Mouse (Mus musculus): ENCODE data around the gene Cilp2.

Gene Cilp2

DNA sequence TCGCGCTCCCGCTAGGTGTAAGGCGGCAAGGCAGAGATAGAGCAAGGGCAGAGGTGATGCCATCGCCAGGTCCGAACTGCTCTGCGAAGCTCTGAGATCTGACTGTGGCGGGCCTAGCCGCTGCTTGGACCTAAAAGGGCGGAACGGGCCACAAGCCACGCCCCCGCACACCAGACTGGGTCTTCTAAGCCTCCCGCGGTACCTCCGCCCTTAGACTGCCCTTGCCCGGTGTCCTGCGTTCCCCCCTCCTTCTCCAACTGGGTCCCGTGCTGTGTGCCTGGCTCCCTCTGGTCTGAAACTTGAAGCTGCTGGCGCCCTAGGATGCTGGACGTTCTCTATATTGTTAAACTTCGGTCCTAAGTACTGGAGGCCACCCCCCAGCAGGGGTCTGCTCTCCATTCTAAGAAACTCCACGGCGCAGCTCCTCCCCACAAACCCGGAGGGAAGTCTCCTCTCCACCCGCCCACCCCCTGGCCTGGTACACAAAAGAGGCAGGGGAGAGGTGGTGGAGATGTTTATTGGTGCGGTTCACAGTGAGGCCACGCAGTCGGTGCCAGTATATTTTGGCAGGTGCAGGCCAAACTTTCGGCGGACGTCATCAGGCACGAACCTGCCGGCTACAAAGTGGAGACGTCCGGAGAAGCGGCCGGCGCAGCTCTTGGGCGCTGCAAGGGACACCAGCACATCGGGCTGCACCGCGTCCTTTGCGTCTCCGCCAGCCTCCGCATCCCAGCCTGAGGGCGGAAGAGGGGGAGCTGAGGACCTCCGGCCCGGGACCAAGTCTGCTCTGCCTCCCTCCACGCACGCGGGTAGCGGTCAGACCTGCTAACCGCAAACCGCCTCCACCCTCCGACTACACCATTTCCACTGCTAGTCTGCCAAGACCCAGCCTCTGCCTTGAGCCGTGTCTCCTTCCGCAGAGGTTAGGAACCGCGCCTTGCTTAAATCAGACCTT is at the start of gene Cilp2:
Gene Cilp2 (minus strand): TSS at position 399 of the 955 bp plus-strand sequence.
- DNase-seq (ENCODE audit: low read depth), result peak; percentile 58

DNA sequence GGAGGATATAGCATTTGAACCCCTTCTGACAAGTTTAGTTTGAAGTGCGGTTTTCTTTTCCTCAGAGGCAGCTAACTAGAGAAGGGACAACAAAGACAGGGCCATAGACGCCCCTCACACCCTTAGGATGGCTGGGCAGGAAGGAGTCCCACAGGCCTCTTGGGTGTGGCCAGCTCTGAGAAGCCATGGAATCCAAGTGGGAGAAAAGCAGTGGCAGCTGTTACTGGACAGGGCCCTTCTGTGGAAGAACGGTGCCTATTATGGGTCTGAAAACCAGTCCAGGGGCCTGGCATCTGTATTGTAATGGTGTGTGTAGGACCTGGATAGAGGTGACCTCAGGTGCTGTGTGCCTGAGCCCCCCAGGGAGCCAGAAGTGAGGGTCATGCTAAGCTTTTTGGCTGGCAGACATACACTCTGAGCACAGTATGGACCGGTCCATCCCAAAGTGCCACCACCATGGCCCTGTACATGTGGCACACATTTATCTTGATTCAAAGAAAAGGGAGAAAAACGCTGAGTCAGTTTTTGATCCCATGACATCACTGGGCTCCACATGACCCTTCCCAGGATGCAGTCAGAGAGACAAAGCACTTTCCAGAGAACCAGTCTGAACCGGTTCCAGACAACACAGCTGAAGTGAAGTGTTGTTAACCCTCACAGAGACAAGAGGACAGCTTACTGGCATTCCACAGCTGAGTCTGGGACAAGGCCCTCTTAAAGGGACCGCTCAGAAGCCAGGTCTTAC is 48.7 kb upstream of the Cilp2 start:
- DNase-seq (ENCODE audit: low read depth), result no peak

DNA sequence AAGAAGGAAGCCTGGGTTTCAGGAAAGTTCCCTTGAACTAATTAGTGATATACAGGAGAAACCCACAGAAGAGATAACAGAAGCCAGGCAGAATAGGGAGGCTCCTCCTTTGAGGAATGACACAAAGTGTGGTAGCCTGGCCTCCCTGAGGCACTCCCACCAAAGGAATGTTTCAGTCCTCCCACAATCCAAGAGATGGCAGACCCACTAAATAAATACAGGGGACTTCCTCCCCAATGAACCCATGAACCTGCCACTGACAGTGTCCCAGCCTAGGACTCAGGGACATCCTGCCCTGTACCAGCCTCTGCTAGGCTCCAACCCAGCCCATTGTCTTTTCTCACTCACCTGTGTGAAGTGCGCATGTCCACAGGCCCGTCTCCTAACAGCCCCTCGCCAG is 47.9 kb upstream of the Cilp2 start:
- DNase-seq (ENCODE audit: low read depth), result no peak

DNA sequence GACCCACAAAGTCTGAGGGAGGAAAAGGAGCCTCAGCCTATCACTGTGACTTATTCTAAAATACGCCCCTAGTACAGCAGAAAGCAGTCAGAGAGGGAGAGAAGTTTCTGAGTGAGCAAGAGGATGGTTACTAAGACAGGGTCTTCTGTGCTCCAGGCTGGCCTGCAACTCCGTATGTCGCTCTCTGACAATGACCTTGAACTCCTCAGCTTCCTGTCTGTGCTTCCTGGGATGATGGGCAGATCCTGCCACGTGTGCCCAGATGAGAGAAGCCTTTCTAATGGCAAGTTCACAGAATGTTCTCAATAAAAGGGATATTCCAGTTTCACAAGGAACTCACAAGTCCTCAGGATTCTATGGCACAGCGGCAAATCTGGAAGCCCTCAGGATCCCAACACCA is 47.1 kb upstream of the Cilp2 start:
- DNase-seq (ENCODE audit: low read depth), result no peak

DNA sequence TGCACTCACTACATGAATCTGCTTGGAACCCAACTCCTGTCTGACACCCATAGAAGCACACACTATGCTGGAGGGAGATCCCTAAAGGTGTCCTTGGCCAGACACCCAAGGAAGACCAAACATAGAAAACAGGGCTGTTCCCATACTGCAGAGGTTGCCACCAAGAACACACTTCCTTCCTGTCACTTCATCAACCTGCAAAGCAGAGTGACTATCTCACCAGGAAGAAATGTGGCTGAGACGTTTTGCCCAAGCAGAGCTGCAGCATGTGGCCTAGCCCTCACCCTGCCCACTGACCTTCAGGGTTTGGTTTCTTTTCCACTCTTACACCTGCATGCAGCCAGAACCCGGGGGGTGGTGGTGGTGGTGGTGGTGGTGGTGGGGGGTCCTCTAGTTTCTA is 46.3 kb upstream of the Cilp2 start:
- peak; percentile 39 for DNase-seq (ENCODE audit: low read depth)

DNA sequence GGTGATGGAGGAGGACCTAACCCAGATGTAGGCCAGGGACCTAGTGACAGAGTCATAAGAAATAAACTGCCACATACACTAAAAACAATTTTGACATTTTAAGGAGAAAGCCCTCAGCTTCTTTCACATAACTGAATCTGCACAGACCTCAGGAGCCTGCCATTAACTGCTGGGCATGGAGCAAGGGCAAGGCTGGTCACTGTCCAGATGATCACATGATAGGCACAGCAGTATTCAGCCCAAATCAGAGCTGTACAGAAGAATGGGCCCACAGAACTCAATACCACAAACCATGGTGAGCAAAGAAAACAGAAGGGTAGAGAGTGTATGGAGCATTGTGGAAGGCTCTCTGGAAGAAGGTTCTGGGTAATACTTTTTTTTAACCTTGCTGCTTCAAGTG is 39.4 kb upstream of the Cilp2 start:
- no peak for DNase-seq (ENCODE audit: low read depth)

DNA sequence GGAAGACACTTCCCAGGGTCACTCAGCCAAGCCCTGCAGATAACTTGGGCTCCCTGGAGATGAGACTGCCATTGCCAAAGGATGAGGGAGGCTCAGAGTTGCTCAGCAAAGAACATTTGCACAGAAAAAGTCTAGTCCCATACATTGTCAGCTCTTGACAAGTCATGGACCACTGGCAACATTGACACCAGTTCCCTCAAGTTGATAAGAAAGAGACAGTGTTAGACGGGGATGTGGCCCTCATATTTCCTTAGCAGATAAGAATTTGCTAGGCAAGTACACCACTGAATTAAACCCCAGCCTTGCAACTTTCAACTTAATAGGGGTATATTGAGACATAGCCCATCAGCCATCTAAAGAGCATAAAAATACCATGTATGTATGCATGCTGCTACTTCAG is 36.5 kb upstream of the Cilp2 start:
- no peak for DNase-seq (ENCODE audit: low read depth)

DNA sequence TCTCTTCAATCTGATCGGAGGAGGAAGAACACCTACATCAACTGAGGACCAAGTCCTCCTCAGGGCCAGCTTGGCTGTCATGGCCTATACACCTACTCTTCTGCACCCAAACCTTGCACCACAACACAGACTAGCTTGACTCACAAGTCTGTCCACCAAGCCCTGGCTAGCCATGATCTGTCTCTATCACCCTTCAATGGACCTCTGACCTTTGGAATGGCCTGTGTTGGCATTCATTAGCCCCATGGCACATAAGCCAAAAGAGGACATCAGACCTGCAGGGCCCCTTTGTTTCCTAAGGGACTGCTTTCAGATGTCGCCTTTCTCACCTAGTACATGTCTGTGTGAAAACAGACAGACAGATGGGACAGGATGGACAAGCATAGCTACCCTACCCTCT is 33.7 kb upstream of the Cilp2 start:
- no peak for DNase-seq (ENCODE audit: low read depth)

DNA sequence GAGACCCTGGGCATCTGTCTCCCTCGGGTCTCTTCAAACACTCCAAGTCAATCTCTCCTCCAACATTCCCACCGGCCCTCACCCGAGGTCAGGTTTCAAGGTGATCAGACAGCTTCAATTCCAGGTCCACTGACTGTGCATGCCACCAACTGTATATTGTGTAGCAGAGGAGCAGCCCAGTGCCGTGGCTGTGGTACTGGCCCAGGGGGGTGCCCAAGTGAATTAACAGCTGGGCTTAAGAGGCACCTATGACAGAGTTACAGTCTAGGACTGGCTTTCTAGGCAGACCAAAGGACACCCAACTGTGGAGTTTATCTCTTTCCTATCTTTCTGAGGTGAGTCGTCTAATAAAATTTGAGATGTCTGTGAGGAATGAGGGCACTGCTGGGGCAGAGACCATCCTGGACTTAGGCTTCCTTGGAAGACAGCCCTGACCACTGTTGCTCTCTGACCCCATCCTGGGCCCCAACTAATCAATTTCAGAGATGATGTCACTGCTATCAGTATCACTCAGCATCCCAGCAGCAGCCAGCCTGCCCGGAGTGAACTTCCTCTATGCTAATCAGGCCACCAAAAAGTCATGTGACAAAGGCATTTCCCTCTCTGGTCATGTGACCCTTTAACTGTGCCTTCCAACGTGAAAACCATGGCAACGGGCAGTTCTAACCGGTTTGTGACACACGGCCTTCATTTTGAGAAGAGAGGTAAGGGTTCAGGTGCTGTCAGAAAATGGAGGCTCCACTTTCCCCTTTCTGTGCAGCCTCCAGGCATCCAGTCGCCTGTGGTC is 32.6 kb upstream of the Cilp2 start:
- peak; percentile 91 for DNase-seq (ENCODE audit: low read depth)

DNA sequence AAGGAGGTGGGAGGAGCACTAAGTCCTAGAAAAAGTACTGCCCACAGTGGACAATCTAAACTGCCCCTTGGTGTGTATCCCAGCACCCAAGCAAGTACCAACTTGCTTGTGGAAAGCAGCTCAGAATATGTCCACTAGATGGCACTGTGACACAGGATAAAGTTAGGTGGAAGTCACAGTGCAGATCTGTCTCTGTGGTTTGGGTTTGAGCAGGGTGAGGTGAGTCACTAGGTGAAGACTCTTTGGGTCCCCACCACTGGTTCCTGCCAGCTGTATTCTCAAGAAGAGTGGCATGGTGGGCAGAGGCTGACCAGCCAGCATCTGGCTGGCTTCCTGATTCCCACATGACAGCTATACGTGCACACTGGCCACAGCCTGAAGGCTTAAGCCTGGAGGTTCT is 31.5 kb upstream of the Cilp2 start:
- DNase-seq (ENCODE audit: low read depth), result peak; percentile 96

DNA sequence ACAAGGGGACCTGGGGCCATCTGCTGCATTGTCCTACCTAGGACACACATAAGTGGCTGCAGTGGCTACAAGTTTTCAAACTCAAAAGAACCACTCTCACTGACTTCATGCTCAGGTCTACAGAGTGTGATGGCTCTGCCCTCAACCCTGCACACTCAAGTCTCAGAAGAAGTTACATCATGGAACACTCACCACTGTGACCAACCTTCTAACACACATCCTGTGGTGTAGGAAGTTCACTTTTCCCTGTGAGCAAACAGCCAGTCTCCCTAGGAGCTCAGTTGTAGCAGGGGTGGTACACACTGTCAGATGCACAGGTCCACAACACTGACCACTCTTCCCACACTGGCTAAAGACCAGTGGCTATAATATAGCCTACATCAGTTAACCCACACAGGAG is 31.0 kb upstream of the Cilp2 start:
- no peak for DNase-seq (ENCODE audit: low read depth)

DNA sequence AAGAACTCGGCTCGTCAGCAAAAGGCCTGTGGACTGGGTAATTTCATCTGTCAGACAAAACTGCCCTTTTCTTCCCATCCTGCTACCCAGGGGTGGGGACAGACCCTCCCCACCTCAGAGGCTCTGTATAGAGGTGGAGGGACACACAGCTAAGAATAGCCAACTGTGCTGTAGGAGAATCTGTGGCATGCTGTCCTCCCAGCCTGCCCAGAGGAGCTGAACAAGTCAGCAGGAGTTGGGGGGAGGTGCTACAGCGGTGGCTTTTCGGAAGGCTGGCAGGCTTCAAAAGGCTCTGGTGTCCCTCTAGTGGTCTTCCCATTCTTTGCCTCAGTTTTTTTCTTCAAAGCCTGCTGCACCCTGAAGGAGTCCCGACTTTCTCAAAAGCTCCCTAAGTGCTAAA is 28.3 kb upstream of the Cilp2 start:
- no peak for DNase-seq (ENCODE audit: low read depth)

DNA sequence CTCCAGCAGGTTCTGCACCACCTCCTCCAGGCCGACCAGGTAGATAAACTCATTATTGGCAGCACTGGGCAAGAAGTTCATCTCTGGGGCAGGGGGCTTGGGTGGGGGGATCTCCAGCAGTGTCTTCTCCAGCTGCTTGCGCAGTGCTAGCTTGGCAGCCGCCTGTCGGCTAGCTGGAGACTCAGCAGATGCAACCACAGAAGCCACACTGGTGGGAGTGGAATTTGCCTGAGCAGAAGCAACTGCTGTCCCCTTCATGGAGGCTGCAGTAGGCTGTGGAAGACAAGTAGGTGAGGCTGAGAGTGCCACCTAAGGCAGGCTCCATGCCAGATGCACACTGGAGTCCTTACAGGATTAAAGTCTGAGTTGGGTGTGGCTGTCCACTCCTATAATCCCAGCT is 27.0 kb upstream of the Cilp2 start:
- no peak for DNase-seq (ENCODE audit: low read depth)

DNA sequence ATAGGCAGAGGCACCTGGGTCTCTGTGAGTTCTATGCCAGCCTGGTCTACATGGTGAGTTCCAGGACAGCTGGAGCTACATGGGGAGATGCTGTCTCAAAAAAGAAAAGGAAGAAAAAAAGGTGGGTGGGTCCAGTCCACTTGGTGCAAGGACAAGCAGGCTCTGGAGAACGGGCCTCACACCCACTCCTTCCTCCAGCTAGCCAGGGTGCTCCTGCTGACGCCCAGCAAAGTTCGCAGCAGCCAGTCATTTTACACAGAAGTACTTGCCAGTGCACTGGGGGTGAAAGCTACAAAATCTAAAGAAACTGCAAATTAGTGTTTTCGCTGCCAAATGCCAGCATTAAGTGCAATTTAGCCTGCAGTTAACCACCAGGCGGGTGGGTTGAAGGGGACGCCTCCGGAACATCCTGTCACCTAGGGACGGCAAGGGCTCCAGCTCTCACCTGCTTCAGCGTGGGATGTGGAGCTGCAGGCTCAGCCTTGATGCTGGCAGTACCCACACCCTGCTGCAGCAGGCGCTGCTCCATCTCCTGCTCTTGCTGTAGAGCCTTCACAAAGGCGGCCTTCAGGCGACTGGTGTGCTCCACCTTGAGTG is 25.1 kb upstream of the Cilp2 start:
- DNase-seq (ENCODE audit: low read depth), result no peak

DNA sequence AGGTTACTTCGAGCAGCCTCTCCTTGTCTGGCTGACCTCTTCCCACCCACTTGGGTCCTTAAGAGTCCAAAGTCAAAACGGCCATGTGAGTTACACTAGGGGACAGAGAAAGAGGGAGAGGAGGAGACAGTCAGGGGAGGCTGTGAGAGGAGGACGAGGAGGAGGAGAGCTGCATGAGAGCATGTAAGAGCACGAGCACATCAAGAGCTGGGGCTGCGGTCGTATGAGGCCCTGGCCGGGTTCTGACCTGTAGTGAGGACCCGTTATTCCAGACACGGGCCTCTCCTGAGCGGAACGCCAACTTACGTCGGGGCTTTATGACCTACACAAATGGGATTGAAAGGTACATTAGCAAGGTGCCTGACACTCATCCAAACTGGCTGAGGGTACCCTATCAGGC is 24.4 kb upstream of the Cilp2 start:
- no peak for DNase-seq (ENCODE audit: low read depth)

DNA sequence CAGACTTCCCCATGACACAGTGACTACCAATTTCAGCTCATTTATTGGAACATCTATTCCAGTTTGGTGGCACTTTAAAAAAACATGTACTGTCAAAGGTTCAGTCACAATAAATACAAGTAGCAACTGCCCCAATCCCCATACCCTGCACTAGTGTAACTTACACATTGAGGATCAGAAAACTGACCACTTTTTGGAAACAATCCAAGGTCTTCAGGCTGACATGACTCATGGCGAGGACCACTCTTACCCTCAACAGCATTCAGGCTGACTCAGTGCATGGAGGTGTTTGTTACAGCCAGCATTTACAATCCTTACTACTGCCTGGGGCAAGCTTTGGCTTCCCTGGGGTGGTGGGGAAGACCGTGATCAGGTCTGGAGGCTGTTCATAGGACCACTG is 19.6 kb upstream of the Cilp2 start:
- no peak for DNase-seq (ENCODE audit: low read depth)

DNA sequence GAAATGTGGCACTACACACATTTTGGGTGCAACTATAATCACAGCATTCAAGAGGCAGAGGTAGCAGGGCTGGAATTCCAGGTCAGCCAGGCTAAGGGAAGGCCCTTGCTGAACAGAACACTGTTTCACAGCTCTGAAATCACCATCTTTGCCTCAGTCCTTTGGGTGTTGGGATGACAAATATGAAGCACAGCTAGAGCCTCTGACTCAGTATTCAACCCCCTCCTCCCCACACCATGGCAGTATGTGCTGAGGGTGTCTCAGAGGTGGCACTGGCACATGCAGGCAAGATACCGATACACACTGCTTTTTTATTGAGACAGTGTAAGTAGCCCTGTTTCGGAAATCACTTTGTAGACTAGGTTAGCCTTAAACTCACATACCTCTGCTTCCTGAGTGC is 18.8 kb upstream of the Cilp2 start:
- DNase-seq (ENCODE audit: low read depth), result no peak

DNA sequence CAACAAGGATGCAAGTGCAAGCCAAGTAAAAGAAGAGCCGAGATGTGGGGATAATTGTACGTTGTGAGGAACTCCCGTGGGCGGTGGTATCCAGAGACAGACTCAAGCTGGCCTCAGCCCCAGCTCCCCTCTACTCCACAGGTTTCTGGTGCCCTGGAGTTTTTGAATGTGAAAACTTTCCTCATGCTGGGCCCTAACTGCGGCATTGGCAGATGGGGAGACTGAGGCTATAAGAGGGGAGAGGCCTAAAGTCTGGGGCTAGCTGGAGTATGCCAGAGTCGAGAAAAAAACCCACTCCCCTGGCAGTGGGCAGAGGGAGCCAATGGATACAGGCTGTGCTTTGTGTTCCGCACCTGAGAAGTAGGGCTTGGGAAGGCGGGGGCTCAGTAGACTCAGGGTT is 16.6 kb upstream of the Cilp2 start:
- no peak for DNase-seq (ENCODE audit: low read depth)

DNA sequence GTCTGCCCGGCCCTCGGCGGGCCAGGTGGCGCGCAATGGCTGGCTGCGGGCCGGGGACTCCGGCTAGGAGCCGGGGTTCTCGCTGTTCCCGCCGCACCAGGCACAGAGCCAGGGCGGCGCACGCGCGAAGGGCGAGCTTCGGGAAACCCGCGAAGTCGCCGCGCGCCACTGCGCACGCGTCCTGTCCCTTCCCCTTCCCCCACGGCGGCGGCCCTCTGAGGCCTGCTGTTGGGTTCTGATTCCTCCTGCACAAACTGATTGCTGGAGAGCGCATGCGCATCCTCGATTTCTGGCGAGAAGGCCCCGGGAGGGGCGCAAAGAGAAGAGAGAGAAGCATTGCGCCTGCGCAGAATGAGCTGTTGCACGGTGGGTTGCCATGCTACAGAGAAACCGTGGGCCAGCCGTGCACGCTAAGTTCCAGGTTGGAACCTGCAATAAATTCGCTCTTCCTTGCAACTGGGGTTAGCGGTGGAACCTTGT is 15.6 kb upstream of the Cilp2 start:
- DNase-seq (ENCODE audit: low read depth), result peak; percentile 99

DNA sequence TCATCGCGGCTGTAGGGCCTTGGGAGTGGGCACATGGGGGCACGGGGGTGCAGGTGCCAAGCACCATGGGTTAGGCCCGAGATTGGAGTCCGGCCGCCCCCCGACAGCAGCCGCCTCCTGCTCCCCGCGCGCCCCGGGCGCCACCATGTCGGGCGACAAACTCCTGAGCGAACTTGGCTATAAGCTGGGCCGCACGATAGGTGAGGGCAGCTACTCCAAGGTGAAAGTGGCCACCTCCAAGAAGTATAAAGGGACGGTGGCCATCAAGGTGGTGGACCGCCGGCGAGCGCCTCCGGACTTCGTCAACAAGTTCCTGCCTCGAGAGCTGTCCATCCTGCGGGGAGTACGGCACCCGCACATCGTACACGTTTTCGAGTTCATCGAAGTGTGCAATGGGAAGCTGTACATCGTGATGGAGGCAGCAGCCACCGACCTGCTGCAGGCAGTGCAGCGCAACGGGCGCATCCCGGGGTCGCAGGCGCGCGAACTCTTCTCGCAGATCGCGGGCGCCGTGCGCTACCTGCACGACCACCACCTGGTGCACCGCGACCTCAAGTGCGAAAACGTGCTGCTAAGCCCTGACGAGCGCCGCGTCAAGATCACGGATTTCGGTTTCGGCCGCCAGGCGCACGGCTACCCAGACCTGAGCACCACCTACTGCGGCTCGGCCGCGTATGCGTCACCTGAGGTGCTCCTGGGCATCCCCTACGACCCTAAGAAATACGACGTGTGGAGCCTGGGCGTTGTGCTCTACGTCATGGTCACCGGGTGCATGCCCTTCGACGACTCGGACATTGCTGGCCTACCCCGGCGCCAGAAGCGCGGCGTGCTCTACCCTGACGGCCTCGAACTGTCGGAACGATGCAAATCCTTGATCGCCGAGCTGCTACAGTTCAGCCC is 14.9 kb upstream of the Cilp2 start, which contains the start of the genes Tssk6, Ndufa13 and Yjefn3:
Gene Tssk6 (plus strand): TSS at position 22 of the 900 bp plus-strand sequence.
Gene Ndufa13 (minus strand): TSS at position 396 of the 900 bp plus-strand sequence.
Gene Yjefn3 (minus strand): TSS at position 550 of the 900 bp plus-strand sequence.
- no peak for DNase-seq (ENCODE audit: low read depth)

All from naive thymus-derived CD4-positive, alpha-beta T cell, adult 2 months (primary cell).